Mouse (Mus musculus): ENCODE data around the gene Nr4a1. TPM values are rescaled to one million over a fixed set of nuclear protein-coding genes. Genes with fewer than 3 reads are reported as not detected.
A peak's percentile ranks its signal among the peaks of the same experiment; 100 is the strongest.

Gene Nr4a1
- polyA plus RNA-seq, 1 experiment = 50.3 TPM

GRCm38 (mm10) chr15:101308440-101309348 is 54.6 kb downstream of the Nr4a1 start:
- TF ChIP-seq CTCF (IDR thresholded peaks at IDR 0.05; ENCODE audit: extremely low read depth, insufficient read depth, insufficient read length, insufficient replicate concordance) = no peak
- TF ChIP-seq POLR2A (IDR thresholded peaks at IDR 0.05; ENCODE audit: low read depth, low read length) = no peak

GRCm38 (mm10) chr15:101309493-101309892 is 55.4 kb downstream of the Nr4a1 start:
- 52% methylated on average over 5 of the region's 5 CpGs for WGBS
- no peaks in the 10 kb centered on the region for H3K27me3 ChIP-seq (ENCODE audit: control insufficient read depth, insufficient read depth, low read length)
- H3K27ac ChIP-seq (ENCODE audit: insufficient read depth, low read length) = no peak overlapping the region
- no peak for DNase-seq (ENCODE audit: low read depth in 1 of 2, low spot score in 2 of 2)
- H3K4me3 ChIP-seq (ENCODE audit: extremely low read depth, insufficient read depth, insufficient read length) = no peak overlapping the region
- no peaks in the 10 kb centered on the region; the same call in 1 of the 2 replicates for H3K4me1 ChIP-seq (ENCODE audit: control insufficient read depth, insufficient read depth, insufficient read length)
- no peaks in the 10 kb centered on the region for H3K36me3 ChIP-seq (ENCODE audit: control insufficient read depth, insufficient read depth, low read length)
- TF ChIP-seq POLR2A (IDR thresholded peaks at IDR 0.05; ENCODE audit: low read depth, low read length) (no peak), CTCF (IDR thresholded peaks at IDR 0.05; ENCODE audit: extremely low read depth, insufficient read depth, insufficient read length, insufficient replicate concordance) (no peak)

More at GRCm38 (mm10) chr15:101308440-101309348, 54.6 kb downstream of the Nr4a1 start:
- no peak for DNase-seq (ENCODE audit: low read depth in 1 of 2, low spot score in 2 of 2)
- Histone ChIP-seq H3K36me3 (ENCODE audit: control insufficient read depth, insufficient read depth, low read length) (no peaks in the 10 kb centered on the region), H3K4me3 (ENCODE audit: extremely low read depth, insufficient read depth, insufficient read length) (no peak overlapping the region), H3K4me1 (ENCODE audit: control insufficient read depth, insufficient read depth, insufficient read length) (no peaks in the 10 kb centered on the region; the same call in 1 of the 2 replicates), H3K27ac (ENCODE audit: insufficient read depth, low read length) (no peak overlapping the region), H3K27me3 (ENCODE audit: control insufficient read depth, insufficient read depth, low read length) (no peaks in the 10 kb centered on the region)
- WGBS = 38% methylated on average over 13 of the region's 13 CpGs

GRCm38 (mm10) chr15:101311087-101311770 is 57.2 kb downstream of the Nr4a1 start:
- Histone ChIP-seq H3K27ac (ENCODE audit: insufficient read depth, low read length) (no peak overlapping the region), H3K36me3 (ENCODE audit: control insufficient read depth, insufficient read depth, low read length) (no peaks in the 10 kb centered on the region), H3K4me1 (ENCODE audit: control insufficient read depth, insufficient read depth, insufficient read length) (peaks cover under 1% of the 10 kb centered on the region; the same call in 1 of the 2 replicates), H3K27me3 (ENCODE audit: control insufficient read depth, insufficient read depth, low read length) (no peaks in the 10 kb centered on the region), H3K4me3 (ENCODE audit: extremely low read depth, insufficient read depth, insufficient read length) (no peak overlapping the region)
- no peak for TF ChIP-seq CTCF (IDR thresholded peaks at IDR 0.05; ENCODE audit: extremely low read depth, insufficient read depth, insufficient read length, insufficient replicate concordance)
- no peak for TF ChIP-seq POLR2A (IDR thresholded peaks at IDR 0.05; ENCODE audit: low read depth, low read length)
- WGBS = 34% methylated on average over 15 of the region's 15 CpGs
- no peak for DNase-seq (ENCODE audit: low read depth in 1 of 2, low spot score in 2 of 2)

- Histone ChIP-seq H3K27me3 (ENCODE audit: control insufficient read depth, insufficient read depth, low read length) (no peaks in the 10 kb centered on the region), H3K27ac (ENCODE audit: insufficient read depth, low read length) (no peak overlapping the region), H3K4me1 (ENCODE audit: control insufficient read depth, insufficient read depth, insufficient read length) (peaks cover 5% of the 10 kb centered on the region; the same call in 1 of the 2 replicates), H3K36me3 (ENCODE audit: control insufficient read depth, insufficient read depth, low read length) (no peaks in the 10 kb centered on the region), H3K4me3 (ENCODE audit: extremely low read depth, insufficient read depth, insufficient read length) (no peak overlapping the region)
- TF ChIP-seq CTCF (IDR thresholded peaks at IDR 0.05; ENCODE audit: extremely low read depth, insufficient read depth, insufficient read length, insufficient replicate concordance) (no peak), POLR2A (IDR thresholded peaks at IDR 0.05; ENCODE audit: low read depth, low read length) (no peak)
- no peak for DNase-seq (ENCODE audit: low read depth in 1 of 2, low spot score in 2 of 2)
- WGBS = 80% methylated on average over 6 of the region's 6 CpGs
Observed at GRCm38 (mm10) chr15:101312006-101312405, 57.9 kb downstream of the Nr4a1 start.

- no peak for DNase-seq (ENCODE audit: low read depth in 1 of 2, low spot score in 2 of 2)
- no peak overlapping the region for H3K4me3 ChIP-seq (ENCODE audit: extremely low read depth, insufficient read depth, insufficient read length)
- H3K27ac ChIP-seq (ENCODE audit: insufficient read depth, low read length) = no peak overlapping the region
- no peaks in the 10 kb centered on the region for H3K27me3 ChIP-seq (ENCODE audit: control insufficient read depth, insufficient read depth, low read length)
- TF ChIP-seq CTCF (IDR thresholded peaks at IDR 0.05; ENCODE audit: extremely low read depth, insufficient read depth, insufficient read length, insufficient replicate concordance) (no peak), POLR2A (IDR thresholded peaks at IDR 0.05; ENCODE audit: low read depth, low read length) (no peak)
- H3K36me3 ChIP-seq (ENCODE audit: control insufficient read depth, insufficient read depth, low read length) = no peaks in the 10 kb centered on the region
- WGBS = 91% methylated on average over 4 of the region's 4 CpGs
- H3K4me1 ChIP-seq (ENCODE audit: control insufficient read depth, insufficient read depth, insufficient read length) = peaks cover 18% of the 10 kb centered on the region; the same call in 1 of the 2 replicates
Observed at GRCm38 (mm10) chr15:101315378-101315777, 61.3 kb downstream of the Nr4a1 start.

- no peaks in the 10 kb centered on the region for H3K36me3 ChIP-seq (ENCODE audit: control insufficient read depth, insufficient read depth, low read length)
- H3K4me1 ChIP-seq (ENCODE audit: control insufficient read depth, insufficient read depth, insufficient read length) = peaks cover 21% of the 10 kb centered on the region; the same call in 1 of the 2 replicates
- no peak overlapping the region for H3K27ac ChIP-seq (ENCODE audit: insufficient read depth, low read length)
- H3K4me3 ChIP-seq (ENCODE audit: extremely low read depth, insufficient read depth, insufficient read length) = peak overlapping the region; percentile 67
- under 1% methylated on average over 11 of the region's 11 CpGs for WGBS
- no peaks in the 10 kb centered on the region for H3K27me3 ChIP-seq (ENCODE audit: control insufficient read depth, insufficient read depth, low read length)
- DNase-seq (ENCODE audit: low read depth in 1 of 2, low spot score in 2 of 2) = peak; percentile 70 to 83
- peak; percentile 92 for TF ChIP-seq CTCF (IDR thresholded peaks at IDR 0.05; ENCODE audit: extremely low read depth, insufficient read depth, insufficient read length, insufficient replicate concordance)
- no peak for TF ChIP-seq POLR2A (IDR thresholded peaks at IDR 0.05; ENCODE audit: low read depth, low read length)
Observed at GRCm38 (mm10) chr15:101315832-101316231, 61.8 kb downstream of the Nr4a1 start.
